Mouse (Mus musculus): ENCODE results near the gene Gm47955.
"Not testable (repeated sequence)": the region's sequence is repeated elsewhere in the genome, so short reads cannot be mapped to it uniquely, and the experiment has no call there.

Gene Gm47955

DNA sequence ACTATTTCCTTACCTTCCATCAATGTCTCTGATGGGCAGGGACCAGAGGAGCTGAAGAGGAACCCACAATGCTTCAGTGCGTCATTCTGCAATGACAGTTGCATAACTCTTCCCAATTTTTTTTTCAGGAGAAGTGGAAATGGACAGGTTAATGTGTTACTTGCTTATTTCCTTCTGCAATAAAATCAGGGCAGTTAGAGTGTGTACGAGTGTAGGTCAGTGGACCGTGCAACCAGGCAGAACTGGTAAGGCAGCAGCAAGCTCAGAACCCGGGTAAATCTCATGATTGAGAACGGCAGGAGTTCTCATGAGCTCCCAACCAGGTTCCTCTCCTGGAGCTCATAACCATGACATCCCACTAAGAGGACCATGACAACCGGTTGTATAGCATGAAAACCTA, 32.0 kb downstream of the Gm47955 start:
- DNase-seq (ENCODE audit: low spot score), result no peak

- DNase-seq (ENCODE audit: low spot score), result no peak
Observed at GRCm38 (mm10) chr1:82993947-82994346, 33.9 kb downstream of the Gm47955 start.

DNA sequence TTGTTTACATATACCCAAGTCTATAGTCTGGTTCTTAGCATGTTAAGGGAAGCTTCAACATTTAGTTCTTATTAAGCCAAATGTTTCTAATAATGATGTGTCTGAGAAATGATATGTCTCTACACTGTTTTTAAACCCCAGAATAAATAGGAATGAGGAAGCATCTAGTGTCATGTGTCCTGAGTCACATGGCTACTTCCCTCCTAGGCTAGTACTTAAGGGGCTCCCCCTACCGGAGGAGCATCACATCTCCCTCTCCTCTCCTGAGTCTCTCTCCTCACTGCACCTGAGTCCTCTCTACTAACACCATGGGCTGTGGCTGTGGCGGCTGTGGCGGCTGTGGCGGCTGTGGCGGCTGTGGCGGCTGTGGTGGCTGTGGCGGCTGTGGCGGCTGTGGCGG, 40.2 kb downstream of the Gm47955 start, which contains the start of gene Gm47959:
Gene Gm47959, plus strand, starts transcription at position 243 of the 400 bp plus-strand sequence.
- not testable (repeated sequence) for DNase-seq (ENCODE audit: low spot score)

DNA sequence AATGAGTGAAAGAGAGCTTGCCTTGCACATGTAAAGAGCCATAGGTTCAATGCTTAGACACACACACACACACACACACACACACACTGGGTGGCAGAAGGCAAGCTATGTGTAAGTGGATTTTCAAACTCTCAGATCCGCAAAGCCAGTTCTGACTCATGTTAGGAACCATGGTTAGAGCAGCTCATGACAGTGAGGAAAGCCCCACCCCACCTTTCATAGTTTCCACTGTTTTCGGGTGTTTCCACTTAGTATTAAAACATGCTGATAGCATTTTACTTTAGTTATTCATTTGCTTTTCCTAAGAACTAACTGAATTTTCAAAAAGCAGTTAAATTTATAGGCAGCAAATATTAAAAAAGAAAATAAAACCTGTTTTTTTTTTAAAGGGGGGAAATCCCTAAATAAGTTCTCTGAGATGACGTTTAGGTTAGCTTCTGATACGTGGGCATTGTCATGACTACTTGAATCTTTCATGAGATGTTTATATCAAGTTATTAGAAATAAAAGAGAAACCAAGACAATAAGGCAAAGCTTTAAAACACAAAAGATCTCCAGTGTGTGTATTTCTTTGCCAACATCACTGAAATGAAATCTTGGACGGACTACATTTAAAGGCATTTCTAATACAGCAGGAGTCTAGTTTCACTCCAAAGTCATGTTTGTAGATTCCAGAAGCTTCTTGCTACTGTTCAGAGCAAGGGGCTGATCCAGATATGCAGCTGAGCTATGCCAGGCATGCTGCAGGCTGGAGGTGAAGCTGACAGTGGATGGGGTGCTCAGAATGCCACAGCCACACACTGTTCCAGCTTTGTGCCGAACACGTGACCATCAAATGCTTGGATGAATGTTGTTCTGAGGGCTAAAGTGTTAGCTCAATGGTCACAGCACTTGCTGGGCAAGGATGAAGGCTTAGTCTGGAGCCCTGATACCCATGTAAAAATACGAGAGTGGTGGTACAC, 46.4 kb downstream of the Gm47955 start:
- no peak for DNase-seq (ENCODE audit: low spot score)

DNA sequence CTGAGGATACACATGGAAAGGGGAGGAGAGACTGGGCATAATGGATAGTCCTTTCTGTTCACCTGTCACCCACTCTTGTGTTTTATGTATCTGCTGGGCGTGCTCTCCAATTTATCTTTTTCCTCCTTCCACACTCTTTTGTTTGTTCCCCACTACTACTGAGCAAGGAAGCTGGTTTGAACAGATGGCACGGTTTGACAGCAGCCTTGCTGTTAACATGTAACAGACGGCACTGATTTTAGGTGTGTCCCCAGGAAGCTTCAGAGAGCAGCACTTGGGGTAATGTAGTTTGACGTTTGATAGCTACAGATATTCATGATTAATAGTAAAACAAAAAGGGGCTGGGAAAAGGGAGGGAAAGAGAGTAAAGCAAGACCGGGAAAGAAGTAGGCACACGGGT, 47.4 kb downstream of the Gm47955 start:
- DNase-seq (ENCODE audit: low spot score), result no peak

All from ovary, postnatal 14 days (tissue).